Mouse (Mus musculus) erythroid progenitor cell, adult 5-6 weeks (primary cell): ENCODE results near the gene Rbpj. TPM values are rescaled to one million over a fixed set of nuclear protein-coding genes. Genes with fewer than 3 reads are reported as not detected.

Experiments used
- ATAC-seq: replicated peaks from 2 replicates; pipeline ENCODE4 v1.8.0; 2016; ENCODE audit warnings: moderate number of reproducible peaks, mild to moderate bottlenecking, moderate TSS enrichment, inconsistent platforms; ENCODE audit not compliant: poor library complexity, low FRiP score, severe bottlenecking
- total RNA-seq, 2 experiments: library from RNA; stranded (forward) in 1 of 2; stranded (reverse) in 1 of 2; fragments of 150-400 nt in 1 of 2; fragments of 186-747, 209-891 nt in 1 of 2; gene quantifications; 2 replicates each; pipeline versions ENCODE4 v1.2.3 to v1.2.4; 2015 to 2017; ENCODE audit warnings: low replicate concordance in 2 of 2

Gene Rbpj
- total RNA-seq, 2 experiments from 2014 or later = 25.9 to 28.5 TPM

DNA sequence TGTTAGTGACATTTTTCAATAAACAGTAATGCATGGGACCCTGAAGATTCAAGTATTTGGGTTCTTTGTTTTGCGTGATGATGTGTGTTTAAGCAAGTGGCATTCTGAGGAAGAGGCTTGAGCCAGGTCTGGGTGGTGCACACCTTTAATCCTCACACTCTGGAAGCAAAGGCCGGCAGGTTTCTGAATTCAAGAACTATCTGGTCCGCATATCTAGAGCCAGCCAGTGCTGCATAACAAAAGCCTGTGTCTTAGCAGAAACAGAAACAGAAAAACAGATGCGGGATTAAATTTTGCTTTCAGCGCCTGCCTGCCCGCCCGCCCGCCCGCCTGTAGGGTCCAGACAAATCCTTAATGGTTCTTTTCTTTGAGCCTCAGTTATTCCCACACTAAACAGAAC is 1.6 kb downstream of the Rbpj start:
- no peak for ATAC-seq

DNA sequence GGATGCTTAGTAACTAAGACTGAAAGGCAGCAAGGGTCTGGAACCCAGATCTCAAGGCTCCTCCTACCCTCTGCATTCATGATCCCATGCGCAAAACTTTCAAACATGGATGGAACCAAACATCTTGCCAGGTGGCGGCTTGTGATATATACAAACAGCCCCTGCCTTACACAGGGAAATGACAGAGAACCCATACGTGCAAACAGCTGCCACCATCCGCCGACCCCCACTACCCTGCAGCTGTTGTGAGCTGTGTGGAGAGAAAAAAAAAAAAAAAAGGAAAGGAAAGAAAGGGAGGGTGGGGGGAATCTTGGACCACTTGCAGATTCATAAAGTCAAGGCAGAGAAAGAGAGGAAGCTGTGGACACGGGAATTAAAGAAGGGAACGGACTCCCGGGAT is 2.4 kb downstream of the Rbpj start:
- no peak for ATAC-seq

DNA sequence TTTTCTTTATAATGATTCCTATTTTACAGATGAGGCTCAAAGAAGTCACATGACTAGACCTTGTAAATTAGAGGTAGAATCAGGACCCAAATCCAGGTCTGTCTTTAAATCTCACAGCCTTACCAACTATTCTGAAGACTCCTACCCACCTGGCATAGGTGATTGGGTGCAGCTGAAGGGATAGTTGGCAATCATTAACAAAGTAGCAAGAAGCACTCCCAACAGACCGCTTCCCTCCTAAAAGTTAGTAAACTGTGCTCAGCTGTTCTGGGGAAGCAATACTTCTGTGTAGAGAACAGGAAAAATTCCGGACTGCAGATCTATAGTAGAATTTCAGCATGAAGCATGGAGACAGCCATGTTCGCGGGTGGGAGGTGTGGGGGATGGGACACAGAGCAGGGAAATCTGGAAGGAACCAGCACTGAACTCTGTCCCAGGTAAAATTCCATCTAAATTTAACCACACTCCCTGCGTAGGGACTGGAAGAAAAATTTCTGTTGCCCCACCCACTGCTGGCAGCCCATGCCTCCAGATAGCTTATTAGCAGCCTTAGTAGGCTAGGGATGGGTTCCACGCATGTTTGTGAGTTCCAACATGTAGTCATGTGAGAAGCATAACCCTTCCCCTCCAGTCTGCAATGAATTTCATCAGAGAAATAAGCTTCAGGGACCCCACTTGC is 3.3 kb downstream of the Rbpj start:
- no peak for ATAC-seq

DNA sequence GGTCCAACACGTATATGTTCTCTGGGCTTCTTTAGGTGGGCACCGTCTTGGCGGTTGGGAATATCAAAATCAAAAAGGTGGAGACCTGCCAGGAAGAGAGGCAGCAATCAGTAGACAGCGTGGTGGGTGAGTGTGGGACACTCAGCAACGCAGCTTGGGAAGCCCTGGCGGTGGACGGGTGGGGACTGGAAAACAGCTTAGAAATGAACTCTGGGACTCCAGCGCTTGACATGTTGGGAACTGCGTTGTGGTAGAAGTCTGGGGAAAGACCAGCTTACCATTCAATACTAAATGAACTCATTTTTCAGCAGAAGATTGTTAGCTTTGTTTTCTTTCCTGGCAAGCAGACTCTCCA is 3.8 kb downstream of the Rbpj start:
- no peak for ATAC-seq

DNA sequence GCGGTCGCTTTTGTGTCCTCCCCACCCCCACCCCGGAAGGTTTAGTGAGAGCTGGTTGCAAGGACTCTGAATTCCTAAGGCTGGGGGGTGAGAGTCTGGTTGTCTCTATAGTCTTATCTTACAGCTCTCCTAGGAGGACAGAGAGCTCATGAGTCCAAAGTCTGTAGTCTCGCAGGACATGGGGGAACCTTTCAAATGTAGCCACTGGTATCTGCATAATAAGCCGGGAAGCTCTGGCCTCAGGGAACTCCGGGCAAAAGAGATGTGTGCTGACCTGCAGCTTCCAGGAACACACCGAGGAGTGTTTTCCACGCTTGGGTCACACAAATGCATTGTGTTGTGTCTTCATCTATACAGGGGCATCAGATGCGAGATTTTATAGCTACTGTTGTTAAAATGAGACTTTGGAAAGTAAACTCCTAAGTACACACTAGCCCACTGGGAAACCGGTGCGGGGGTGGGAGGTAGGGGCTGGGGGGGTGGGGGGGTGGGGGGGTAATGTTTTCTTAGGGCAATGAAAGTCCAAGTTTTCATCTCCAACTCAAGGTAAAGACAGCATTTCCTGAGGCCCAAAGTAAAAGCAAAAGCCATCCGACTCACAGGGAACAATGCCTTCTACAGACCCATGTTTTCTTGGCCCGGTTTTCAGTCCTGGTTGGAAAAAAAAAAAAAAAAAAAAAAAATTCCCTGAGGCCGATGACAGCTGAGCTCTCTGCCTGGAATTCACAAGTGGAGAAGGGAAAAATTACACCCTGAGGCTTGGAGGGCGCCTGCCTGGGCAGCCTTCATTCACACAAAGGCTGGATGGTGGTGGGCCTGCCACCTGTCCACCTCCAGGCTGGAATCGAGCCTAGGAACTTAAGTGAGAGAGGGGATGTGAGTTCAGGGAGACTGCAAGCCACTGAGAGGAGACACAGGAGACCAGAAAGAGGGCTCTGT is 4.5 kb downstream of the Rbpj start:
- ATAC-seq = no peak

DNA sequence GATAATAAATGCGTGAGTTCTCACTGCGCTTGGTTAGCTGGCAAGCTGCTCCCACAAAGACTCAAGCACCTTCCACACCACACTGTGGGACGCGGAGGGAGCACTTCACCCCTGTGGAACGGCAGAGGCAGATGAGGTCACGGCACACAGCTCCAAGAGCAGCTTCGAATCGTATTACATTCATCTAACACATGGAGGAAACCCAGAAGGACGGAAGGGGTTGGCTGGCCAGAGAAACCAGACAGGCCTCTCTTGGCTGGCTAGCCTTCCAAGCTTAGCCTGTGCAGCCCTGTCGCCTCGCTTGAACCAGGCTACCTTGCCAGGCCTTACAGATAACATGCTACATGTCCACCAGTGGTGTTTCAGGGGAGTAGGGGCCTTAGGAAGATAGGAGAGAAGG is 6.5 kb downstream of the Rbpj start:
- ATAC-seq = no peak

DNA sequence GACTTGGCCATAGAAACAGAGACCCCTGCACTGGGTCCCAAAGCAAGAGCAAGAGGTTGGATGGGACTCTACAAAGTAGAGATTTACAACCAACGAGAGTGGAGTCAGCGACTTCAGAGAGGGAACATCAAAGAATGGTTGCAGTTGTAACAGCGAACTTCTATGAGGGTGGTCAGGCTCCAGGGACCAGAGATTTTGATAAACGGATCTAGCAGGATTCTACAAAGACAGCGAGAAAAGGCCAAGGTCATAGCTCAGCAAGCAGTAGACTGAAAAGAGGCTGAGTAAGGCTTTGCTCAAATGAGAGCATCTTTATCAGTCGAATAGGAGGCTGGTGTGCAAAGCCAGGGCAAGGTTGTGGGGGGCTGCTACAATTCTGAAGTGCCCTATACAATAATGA is 13.2 kb downstream of the Rbpj start:
- no peak for ATAC-seq

DNA sequence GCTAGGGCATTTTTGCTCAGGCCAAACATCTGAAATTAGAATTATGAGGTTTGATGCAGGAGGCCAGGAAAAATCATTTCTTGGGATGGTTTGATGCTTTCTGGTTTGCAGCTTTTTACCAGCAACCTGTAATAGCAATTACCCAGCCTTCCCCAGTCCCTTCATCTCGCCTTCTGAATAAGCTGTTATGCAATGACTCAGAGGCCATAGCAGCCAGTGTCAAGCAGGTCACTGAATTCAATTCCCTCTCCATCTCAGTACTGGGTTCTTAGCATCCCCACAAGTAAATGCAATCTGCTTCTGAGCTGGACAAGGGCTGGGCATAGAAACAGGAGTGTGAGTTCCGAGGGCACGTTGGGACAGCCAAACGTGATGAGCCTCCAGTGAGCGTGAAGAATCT is 13.9 kb downstream of the Rbpj start:
- ATAC-seq = no peak

DNA sequence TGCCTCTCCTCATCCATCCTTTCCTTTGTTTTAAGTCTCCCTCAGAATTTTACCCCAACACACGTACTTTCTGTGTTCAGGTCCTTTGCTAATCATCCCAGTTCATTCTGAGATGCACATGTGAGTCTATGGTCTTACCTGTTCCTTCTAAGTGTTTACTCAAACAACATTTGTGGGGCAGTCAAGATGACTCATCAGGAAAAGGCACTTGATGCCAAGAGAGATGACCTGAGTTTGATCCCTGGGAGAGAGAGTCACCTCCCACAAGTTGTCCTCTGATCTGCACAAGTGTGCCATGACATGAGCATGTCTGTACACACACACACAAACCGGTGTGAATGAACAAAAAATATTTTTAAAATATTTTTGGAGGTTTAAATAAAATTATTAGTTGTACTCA is 15.1 kb downstream of the Rbpj start:
- no peak for ATAC-seq

DNA sequence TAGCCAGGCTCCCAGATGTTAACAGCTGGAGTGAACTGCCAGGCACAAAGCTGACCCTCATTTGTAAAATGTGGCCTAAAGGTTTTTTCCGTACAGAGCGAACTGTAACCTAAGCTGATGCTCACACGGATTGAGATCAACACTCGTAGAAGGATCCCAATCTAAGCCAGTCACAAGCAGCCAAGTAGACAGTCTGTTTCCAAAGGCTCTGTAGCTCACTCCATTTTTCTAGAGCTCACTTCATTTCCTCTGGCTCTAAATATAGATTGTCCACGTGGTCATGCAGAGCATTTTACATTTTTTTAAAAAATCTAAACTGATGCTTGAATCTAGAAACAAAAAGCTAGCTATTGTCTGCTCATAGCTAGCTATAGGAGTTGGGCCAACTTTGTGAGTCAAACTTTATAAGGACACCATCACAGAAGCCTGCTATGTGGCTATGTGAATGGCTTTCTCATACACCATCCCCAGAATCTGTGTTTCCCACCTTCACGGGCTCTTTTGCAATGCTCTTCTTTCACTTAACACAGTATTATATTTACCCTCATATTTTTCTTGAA is 19.2 kb downstream of the Rbpj start:
- ATAC-seq = no peak

DNA sequence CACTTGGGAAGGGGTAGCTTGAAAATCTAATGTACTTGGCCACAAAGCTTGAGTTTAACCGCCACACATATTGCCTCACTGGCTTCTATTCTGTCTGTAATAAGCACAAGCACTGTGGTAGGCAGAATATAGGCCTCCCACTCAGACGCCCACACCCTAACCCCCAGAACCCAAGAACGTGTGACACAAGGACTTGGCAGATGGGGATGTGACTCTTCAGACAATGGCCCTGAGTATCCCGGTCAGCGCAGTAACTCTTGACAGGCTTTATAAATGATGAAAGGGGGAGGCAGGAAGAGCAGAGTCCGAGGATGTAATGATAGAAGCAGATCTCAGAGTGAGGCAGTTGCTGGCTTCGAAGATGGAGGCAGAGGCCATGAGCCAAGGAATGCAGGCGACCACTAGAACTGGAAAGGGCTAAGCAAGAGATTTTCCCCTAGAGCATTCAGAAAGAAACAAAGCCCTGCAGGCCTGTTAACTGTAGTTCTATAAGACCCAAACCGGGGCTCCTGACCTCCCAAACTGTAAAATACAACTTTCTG is 20.1 kb downstream of the Rbpj start:
- no peak for ATAC-seq

DNA sequence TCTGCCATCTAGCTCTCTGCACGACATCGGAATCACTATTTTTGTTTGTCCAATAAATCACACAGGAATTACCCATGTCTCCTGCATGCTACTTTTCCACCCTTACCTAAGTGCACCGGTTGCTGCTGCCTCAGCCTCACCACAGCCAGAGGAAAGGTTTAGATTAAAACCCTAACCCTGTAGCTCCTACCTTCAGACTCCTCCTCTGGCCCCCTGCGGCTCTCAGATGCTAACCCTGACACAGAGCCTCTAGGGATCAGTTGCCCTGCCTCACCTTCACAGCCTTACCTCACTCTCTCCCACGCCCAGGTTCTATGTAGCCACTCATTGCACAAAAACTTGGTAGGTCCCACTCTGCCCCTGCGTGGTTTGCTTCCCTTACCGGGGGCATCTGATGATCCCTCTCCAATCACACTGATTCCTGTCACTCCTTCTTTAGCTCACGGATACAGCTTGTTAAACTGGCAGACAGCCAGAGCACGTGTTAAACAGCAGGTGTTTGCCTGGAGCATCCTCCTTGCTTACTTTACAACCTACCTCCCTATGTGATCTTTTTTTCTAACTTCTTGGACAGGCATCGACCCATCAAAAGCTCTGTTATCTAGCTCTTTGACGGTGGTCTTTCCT is 21.1 kb downstream of the Rbpj start:
- ATAC-seq = no peak

DNA sequence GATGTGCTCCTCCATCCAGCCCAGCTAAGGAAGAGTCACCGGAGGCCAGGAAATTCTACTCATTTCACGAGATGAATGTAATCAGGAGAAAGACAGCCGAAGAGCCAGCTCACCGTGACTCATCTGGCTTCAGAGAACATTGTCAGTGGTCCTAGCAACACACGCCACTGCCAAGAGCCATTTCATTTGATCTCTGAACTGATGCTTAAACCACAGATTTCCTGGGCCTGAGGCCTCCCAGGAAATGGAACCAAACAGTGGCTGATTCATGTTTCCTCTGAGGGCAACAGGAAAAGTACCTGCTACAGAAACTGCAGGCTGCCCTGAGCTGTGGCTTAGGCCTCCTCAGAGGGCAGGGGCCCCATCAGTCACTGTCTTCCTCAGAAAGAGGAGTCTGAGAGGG is 24.7 kb downstream of the Rbpj start:
- no peak for ATAC-seq

DNA sequence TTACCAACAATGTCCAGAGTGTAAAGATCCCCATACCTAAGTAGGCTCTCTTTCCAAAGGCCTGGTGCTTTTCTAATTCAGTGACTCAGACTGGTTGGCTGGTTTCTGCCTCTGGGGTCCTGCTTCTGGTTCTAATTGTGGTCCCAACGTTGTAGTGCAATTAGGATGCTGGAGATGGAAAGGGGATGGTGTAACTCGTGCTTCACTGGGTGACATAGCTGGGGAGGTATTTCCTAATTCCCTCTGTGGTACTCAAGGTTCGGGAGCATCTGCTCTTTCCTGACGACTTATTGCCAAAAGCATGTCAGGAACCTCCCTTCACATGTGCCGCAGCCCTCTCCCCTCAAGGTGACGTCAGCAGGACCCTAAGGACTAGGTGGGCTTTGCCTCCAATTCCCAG is 27.8 kb downstream of the Rbpj start:
- ATAC-seq = no peak

DNA sequence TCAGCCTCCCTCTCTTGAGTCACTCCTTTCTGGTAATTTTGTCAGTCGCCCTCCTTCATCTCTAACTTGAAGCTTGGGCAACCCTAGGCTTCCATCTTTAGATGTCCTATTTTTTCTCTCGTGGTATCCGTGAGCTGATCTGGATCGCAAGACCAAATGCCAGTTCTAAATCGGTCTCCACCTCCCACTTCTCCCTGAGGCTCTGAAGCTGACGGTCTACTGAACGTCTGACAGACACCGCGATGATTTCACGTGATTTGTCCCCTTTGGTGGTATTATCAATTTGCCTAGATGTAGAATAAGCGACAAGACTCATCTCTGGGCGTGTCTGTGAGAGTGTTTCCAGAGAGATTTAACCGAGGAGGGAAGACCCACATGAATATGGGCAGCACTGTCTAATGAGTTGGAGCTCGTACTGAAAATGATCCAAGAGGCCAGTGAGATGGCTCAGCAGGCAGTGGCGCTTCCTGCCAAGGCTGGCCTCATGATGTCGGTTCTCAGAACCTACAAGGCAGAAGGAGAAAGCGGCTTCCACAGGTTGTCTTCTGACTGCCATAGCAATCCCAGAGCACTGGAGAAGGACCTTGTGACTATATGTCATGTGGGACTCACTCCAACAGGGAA is 28.7 kb downstream of the Rbpj start:
- ATAC-seq = no peak

DNA sequence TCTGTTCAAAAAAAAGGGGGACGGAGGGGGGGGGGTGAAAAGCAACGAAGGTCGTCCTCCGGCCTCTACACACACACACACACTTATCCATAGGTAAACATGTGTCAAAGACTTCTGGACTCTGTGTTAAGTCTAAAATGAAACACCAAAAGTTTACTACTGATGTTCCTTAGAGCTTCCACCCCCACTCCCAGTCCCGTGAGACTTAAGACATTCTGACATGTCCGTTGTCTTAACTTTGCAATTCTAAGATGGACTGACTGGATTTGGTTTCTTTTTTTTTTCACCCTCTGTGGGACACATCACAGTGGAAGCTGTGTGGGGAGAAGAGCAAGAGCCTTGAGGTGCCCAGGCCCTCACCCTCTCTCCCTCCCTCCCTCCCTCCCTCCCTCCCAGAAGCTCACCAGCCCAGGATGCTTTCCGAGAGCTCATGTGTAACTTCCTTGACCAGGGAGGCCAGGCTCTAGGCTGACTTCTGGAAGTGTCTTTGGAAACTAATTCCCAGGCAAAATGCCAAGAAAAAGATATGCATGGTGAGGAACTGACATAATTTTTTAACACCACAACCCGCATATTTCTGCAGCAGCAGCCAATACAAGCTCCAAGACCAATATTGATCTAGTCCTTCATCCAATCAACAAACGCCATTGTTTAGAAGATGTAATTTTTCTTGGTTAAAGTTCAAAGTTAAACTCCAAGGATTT is 31.0 kb downstream of the Rbpj start:
- ATAC-seq = no peak

DNA sequence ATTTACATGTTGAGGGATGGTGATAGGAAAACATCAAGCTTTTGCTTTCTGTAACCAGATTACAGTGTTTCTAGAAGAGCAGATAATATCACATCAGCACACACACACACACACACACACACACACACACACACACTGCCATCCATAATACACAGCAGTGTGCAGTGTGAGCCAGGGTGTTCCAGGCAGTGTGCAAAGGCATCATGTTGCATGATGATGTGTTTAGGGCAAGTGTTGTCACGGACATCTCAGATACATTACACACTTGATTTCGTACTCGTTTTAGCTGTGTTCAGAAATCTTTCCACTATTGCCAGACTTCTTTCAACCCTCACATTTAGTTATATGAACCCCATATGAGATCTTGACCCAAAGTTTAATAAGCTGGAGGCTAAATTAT is 33.6 kb downstream of the Rbpj start:
- ATAC-seq = no peak

DNA sequence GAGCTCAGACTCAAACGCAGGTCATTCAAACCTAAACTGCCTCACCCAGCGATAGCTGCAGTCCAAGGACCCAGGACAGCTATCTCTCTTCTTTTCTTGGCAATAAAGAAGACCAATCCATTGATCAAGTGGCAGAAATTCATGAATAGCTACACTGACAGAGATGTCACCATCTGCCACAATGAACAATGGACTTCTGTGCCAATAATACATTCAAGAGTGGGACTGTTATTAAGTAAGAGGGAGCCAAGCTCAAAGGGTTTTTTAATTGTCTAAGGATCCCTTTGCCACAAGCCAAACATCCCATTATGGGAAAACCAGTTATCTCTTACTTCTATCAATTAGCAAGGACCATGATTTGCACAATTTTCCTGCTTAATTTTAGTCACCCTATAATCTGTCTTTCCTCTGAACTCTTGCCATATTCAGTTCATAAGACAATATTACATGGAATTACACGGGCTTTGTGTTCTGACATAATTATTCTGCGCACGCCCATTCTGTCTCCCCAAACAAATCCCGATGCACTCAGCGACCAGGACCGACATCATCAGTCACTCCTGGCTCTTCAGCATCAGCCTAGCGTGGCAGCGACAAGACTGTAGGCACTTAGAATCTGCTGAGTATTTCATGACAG is 34.7 kb downstream of the Rbpj start:
- no peak for ATAC-seq

DNA sequence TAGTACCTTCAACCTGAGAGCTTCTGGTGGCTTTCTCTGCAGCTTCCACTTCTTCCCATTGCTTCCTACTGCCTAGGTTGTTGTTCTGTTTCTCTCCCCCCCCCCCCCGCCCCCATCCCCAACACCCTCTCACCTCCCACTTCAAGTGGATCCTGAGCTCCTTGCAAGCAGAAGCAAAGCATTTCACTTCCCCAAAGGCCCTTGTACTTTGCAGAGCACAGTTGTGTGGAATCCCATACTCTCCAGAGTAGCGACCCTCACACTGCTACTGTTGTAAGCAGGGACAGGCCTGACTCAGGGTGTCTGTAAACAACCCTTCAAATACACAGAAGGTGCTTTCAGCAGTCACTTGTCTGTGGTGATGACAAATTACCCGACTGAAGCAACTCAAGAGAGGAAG is 37.3 kb downstream of the Rbpj start:
- ATAC-seq = no peak
